8 mouse cellular contexts compared by ENCODE assay signal in the genomic region with DNA sequence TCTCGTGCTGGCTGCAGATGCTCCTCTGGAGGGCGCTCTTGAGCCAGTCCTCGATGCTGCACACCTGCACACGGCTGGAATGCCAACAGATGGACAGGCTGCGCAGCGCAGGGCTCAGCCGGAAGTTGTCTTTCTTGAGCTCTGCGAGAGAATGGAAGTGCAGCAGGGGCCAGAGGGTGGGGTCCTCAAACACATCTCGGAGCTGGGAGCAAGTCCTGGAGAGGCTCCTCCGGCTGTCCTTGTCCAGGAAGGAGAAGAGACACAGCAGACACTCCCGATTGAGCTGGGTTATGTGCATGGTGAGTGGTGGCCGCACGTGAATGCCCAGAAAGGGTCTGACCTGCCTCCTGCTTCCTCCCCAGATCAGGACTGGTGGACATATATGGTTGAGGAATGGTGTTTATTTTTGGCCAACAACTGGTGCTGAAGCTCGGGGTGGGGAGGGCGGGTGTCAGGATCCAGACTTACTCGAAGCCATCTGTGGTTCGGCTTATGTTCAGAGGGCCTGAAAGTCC. TPM values are rescaled to one million over a fixed set of nuclear protein-coding genes. Genes with fewer than 3 reads are reported as not detected.
A peak's percentile ranks its signal among the peaks of the same experiment; 100 is the strongest.
DNase-seq lines count a peak whose midpoint lies in the region; ATAC-seq lines count a peak whose summit lies in the region.

A gene (minus strand): TSS at position 338 of the 515 bp plus-strand sequence.

- H3K4me2 ChIP-seq in intestine, embryonic 14.5 days (ENCODE audit: low read length): peak within 1 kb of the TSS; percentile 99
- no peak within 1 kb of the TSS for H3K4me2 ChIP-seq in neural tube, embryonic 15.5 days

- H3K27ac ChIP-seq in intestine, embryonic 14.5 days (ENCODE audit: low read depth): peak within 1 kb of the TSS; percentile 98
- H3K27ac ChIP-seq in neural tube, embryonic 15.5 days (replicated peaks): peak within 1 kb of the TSS; percentile 98; the same call in 1 of the 2 replicates

- WGBS in intestine, embryonic 14.5 days: 39% methylated on average over 17 of the region's 17 CpGs
- WGBS in neural tube, embryonic 15.5 days: 75% methylated on average over 17 of the region's 17 CpGs

- peak within 1 kb of the TSS; percentile 41 for H3K9ac ChIP-seq in intestine, embryonic 14.5 days (ENCODE audit: low read length)
- H3K9ac ChIP-seq in neural tube, embryonic 15.5 days (replicated peaks): no peak within 1 kb of the TSS

- H3K36me3 ChIP-seq in intestine, embryonic 14.5 days (ENCODE audit: control insufficient read depth, insufficient read depth, low read length): peaks cover 53% of the 10 kb centered on the region
- H3K36me3 ChIP-seq in neural tube, embryonic 15.5 days: peaks cover 43% of the 10 kb centered on the region

- peak within 1 kb of the TSS; percentile 69 for H3K4me3 ChIP-seq in intestine, embryonic 14.5 days (ENCODE audit: low read depth, low read length)
- H3K4me3 ChIP-seq in neural tube, embryonic 15.5 days (replicated peaks): no peak within 1 kb of the TSS

- DNase-seq in layer of hippocampus, postnatal 10 days (ENCODE audit: low spot score in 2 of 2): peak; percentile 43 to 60
- DNase-seq in layer of hippocampus, adult 9-11 months: no peak
- peak; percentile 83 for DNase-seq in cerebellum, adult 9-11 months
- DNase-seq in gastrocnemius, postnatal 14 days: peak; percentile 45
- peak; percentile 85 for DNase-seq in intestine, embryonic 14.5 days (ENCODE audit: low spot score)
- peak; percentile 48 for DNase-seq in liver
- peak; percentile 85 for DNase-seq in yolk sac, embryonic 10.5 days (ENCODE audit: low spot score)

- no peaks in the 10 kb centered on the region for H3K9me3 ChIP-seq in intestine, embryonic 14.5 days (ENCODE audit: control insufficient read depth, low read length)
- no peaks in the 10 kb centered on the region for H3K9me3 ChIP-seq in neural tube, embryonic 15.5 days (replicated peaks)

- intact Hi-C loops in gastrocnemius, postnatal 14 days (cut with DNase I; ENCODE audit: low total_unique reads): no loop called here

- H3K4me1 ChIP-seq in intestine, embryonic 14.5 days (replicated peaks; ENCODE audit: control insufficient read depth, insufficient read depth, low read length): peaks cover 25% of the 10 kb centered on the region
- H3K4me1 ChIP-seq in neural tube, embryonic 15.5 days: peaks cover 31% of the 10 kb centered on the region

- ATAC-seq in intestine, embryonic 14.5 days (replicated peaks; ENCODE audit: low FRiP score, low TSS enrichment, low read depth): peak; percentile 17
- no peak for ATAC-seq in neural tube, embryonic 15.5 days (ENCODE audit: low FRiP score)

- no peaks in the 10 kb centered on the region for H3K27me3 ChIP-seq in intestine, embryonic 14.5 days (replicated peaks; ENCODE audit: control insufficient read depth, insufficient read depth, low read length)
- no peaks in the 10 kb centered on the region for H3K27me3 ChIP-seq in neural tube, embryonic 15.5 days (replicated peaks)

RNA-seq across cellular contexts. Expression of the gene that starts here (rescaled TPM):
- total RNA-seq in layer of hippocampus, postnatal 10 days (2021): under 1 TPM; 0.32 to 0.56 TPM
- total RNA-seq in gastrocnemius, postnatal 14 days (2021): 10 to 100 TPM; 19.0 to 32.5 TPM
- 14.2 and 14.7 TPM in 2 replicates for polyA plus RNA-seq in intestine, embryonic 14.5 days (2014; fragmentation: Nextera tagmentation; extraction: Ambion mirVana)
- polyA plus RNA-seq in neural tube, embryonic 15.5 days (2015; fragmentation: Nextera tagmentation; extraction: Ambion mirVana): 1.4 and 2.9 TPM in 2 replicates

Comparison
In these comparisons a context has a peak if more than half of its experiments do, and no peak if none do; other contexts are left out.
1. RNA of the gene that starts here (total RNA-seq): 19.0 to 32.5 TPM in gastrocnemius, postnatal 14 days; 0.32 to 0.56 TPM in layer of hippocampus, postnatal 10 days; every median in the first group is over 10 times any median in the second.
2. Peak in DNase-seq in layer of hippocampus, postnatal 10 days; RNA of the gene not detected or under 1 TPM.